Mouse (Mus musculus): ENCODE measurements around the gene Lrrc28. TPM values are rescaled to one million over a fixed set of nuclear protein-coding genes. Genes with fewer than 3 reads are reported as not detected.

Lrrc28 gene
- polyA plus RNA-seq, 1 experiment from 2014 or later = 14.4 TPM

- no peak for ATAC-seq (replicated peaks; ENCODE audit: low FRiP score)
These were observed 173.8 kb downstream of the Lrrc28 start for GRCm38 (mm10) chr7:67471295-67471694.

GRCm38 (mm10) chr7:67468802-67469408 is 176.2 kb downstream of the Lrrc28 start:
- DNase-seq (ENCODE audit: low spot score) (no peak), ATAC-seq (replicated peaks; ENCODE audit: low FRiP score) (no peak)
- Histone ChIP-seq H3K9ac (ENCODE audit: low read depth, low read length) (no peak overlapping the region), H3K36me3 (ENCODE audit: control insufficient read depth, insufficient read depth, low read length) (no peaks in the 10 kb centered on the region), H3K9me3 (ENCODE audit: control insufficient read depth, low read length) (no peaks in the 10 kb centered on the region), H3K27me3 (replicated peaks; ENCODE audit: control insufficient read depth, insufficient read depth, low read length) (no peaks in the 10 kb centered on the region), H3K4me1 (replicated peaks; ENCODE audit: control insufficient read depth, insufficient read depth, low read length) (no peaks in the 10 kb centered on the region), H3K4me3 (ENCODE audit: low read depth, low read length) (no peak overlapping the region), H3K27ac (ENCODE audit: low read depth, low read length) (no peak overlapping the region), H3K4me2 (no peak overlapping the region)
- 81% methylated on average over 7 of the region's 7 CpGs for WGBS

More at GRCm38 (mm10) chr7:67471295-67471694, 173.8 kb downstream of the Lrrc28 start:
- Histone ChIP-seq H3K4me1 (replicated peaks; ENCODE audit: control insufficient read depth, insufficient read depth, low read length) (no peaks in the 10 kb centered on the region), H3K9ac (ENCODE audit: low read depth, low read length) (no peak overlapping the region), H3K36me3 (ENCODE audit: control insufficient read depth, insufficient read depth, low read length) (no peaks in the 10 kb centered on the region), H3K4me2 (no peak overlapping the region), H3K4me3 (ENCODE audit: low read depth, low read length) (no peak overlapping the region), H3K27ac (ENCODE audit: low read depth, low read length) (no peak overlapping the region), H3K9me3 (ENCODE audit: control insufficient read depth, low read length) (no peaks in the 10 kb centered on the region), H3K27me3 (replicated peaks; ENCODE audit: control insufficient read depth, insufficient read depth, low read length) (no peaks in the 10 kb centered on the region)
- DNase-seq (ENCODE audit: low spot score) = no peak
- 62% methylated on average over 11 of the region's 11 CpGs for WGBS

GRCm38 (mm10) chr7:67468180-67468579 is 176.9 kb downstream of the Lrrc28 start:
- Histone ChIP-seq H3K9me3 (ENCODE audit: control insufficient read depth, low read length) (no peaks in the 10 kb centered on the region), H3K4me3 (ENCODE audit: low read depth, low read length) (no peak overlapping the region), H3K27me3 (replicated peaks; ENCODE audit: control insufficient read depth, insufficient read depth, low read length) (no peaks in the 10 kb centered on the region), H3K27ac (ENCODE audit: low read depth, low read length) (no peak overlapping the region), H3K4me2 (no peak overlapping the region), H3K9ac (ENCODE audit: low read depth, low read length) (no peak overlapping the region), H3K4me1 (replicated peaks; ENCODE audit: control insufficient read depth, insufficient read depth, low read length) (no peaks in the 10 kb centered on the region; the same call in 1 of the 2 replicates), H3K36me3 (ENCODE audit: control insufficient read depth, insufficient read depth, low read length) (no peaks in the 10 kb centered on the region)
- ATAC-seq (replicated peaks; ENCODE audit: low FRiP score) (no peak), DNase-seq (ENCODE audit: low spot score) (no peak)
- 93% methylated on average over 3 of the region's 3 CpGs for WGBS

GRCm38 (mm10) chr7:67466322-67466721 is 178.7 kb downstream of the Lrrc28 start:
- ATAC-seq (replicated peaks; ENCODE audit: low FRiP score) = no peak
- WGBS = 73% methylated on average over 2 of the region's 2 CpGs
- H3K4me3 ChIP-seq (ENCODE audit: low read depth, low read length) = no peak overlapping the region

GRCm38 (mm10) chr7:67464633-67465032 is 180.4 kb downstream of the Lrrc28 start:
- WGBS = 79% methylated on average over 8 of the region's 8 CpGs
- ATAC-seq (replicated peaks; ENCODE audit: low FRiP score) = no peak
- Histone ChIP-seq H3K4me3 (ENCODE audit: low read depth, low read length) (no peak overlapping the region), H3K4me2 (no peak overlapping the region), H3K9me3 (ENCODE audit: control insufficient read depth, low read length) (no peaks in the 10 kb centered on the region), H3K36me3 (ENCODE audit: control insufficient read depth, insufficient read depth, low read length) (no peaks in the 10 kb centered on the region), H3K4me1 (replicated peaks; ENCODE audit: control insufficient read depth, insufficient read depth, low read length) (peaks cover 17% of the 10 kb centered on the region), H3K9ac (ENCODE audit: low read depth, low read length) (no peak overlapping the region), H3K27ac (ENCODE audit: low read depth, low read length) (no peak overlapping the region), H3K27me3 (replicated peaks; ENCODE audit: control insufficient read depth, insufficient read depth, low read length) (no peaks in the 10 kb centered on the region)
- no peak for DNase-seq (ENCODE audit: low spot score)

More at GRCm38 (mm10) chr7:67466322-67466721, 178.7 kb downstream of the Lrrc28 start:
- DNase-seq (ENCODE audit: low spot score) = no peak
- Histone ChIP-seq H3K9ac (ENCODE audit: low read depth, low read length) (no peak overlapping the region), H3K36me3 (ENCODE audit: control insufficient read depth, insufficient read depth, low read length) (no peaks in the 10 kb centered on the region), H3K4me2 (no peak overlapping the region), H3K4me1 (replicated peaks; ENCODE audit: control insufficient read depth, insufficient read depth, low read length) (peaks cover 10% of the 10 kb centered on the region), H3K27me3 (replicated peaks; ENCODE audit: control insufficient read depth, insufficient read depth, low read length) (no peaks in the 10 kb centered on the region), H3K9me3 (ENCODE audit: control insufficient read depth, low read length) (no peaks in the 10 kb centered on the region), H3K27ac (ENCODE audit: low read depth, low read length) (no peak overlapping the region)

GRCm38 (mm10) chr7:67463565-67463964 is 181.5 kb downstream of the Lrrc28 start:
- H3K36me3 ChIP-seq (ENCODE audit: control insufficient read depth, insufficient read depth, low read length) = no peaks in the 10 kb centered on the region
- H3K27ac ChIP-seq (ENCODE audit: low read depth, low read length) = no peak overlapping the region
- no peak for DNase-seq (ENCODE audit: low spot score)
- no peak overlapping the region for H3K4me3 ChIP-seq (ENCODE audit: low read depth, low read length)
- 21% methylated on average over 7 of the region's 7 CpGs for WGBS
- ATAC-seq (replicated peaks; ENCODE audit: low FRiP score) = no peak
- H3K27me3 ChIP-seq (replicated peaks; ENCODE audit: control insufficient read depth, insufficient read depth, low read length) = no peaks in the 10 kb centered on the region
- H3K9me3 ChIP-seq (ENCODE audit: control insufficient read depth, low read length) = no peaks in the 10 kb centered on the region
- H3K4me2 ChIP-seq = no peak overlapping the region
- peaks cover 25% of the 10 kb centered on the region for H3K4me1 ChIP-seq (replicated peaks; ENCODE audit: control insufficient read depth, insufficient read depth, low read length)
- no peak overlapping the region for H3K9ac ChIP-seq (ENCODE audit: low read depth, low read length)

Other genes with a start within 250 kb of the Lrrc28 start
- gene Ttc23, start 2.1 kb upstream of the Lrrc28 start, polyA plus RNA-seq (2014; fragmentation: Nextera tagmentation; extraction: Ambion mirVana) = 8.7 and 12.5 TPM in 2 replicates
- gene Synm, start 114.5 kb upstream of the Lrrc28 start, polyA plus RNA-seq (2014; fragmentation: Nextera tagmentation; extraction: Ambion mirVana) = 0.14 and 0.23 TPM in 2 replicates

All from liver, embryonic 11.5 days (tissue).